Mouse (Mus musculus): ENCODE measurements around the gene Preb. TPM values are rescaled to one million over a fixed set of nuclear protein-coding genes. Genes with fewer than 3 reads are reported as not detected.

Gene Preb
- polyA plus RNA-seq, 1 experiment from 2014 or later, result 222 TPM

- Histone ChIP-seq H3K4me1 (ENCODE audit: control insufficient read depth, insufficient read depth, low read length) (peaks cover 20% of the 10 kb centered on the region), H3K4me2 (ENCODE audit: low read depth, low read length) (peak overlapping the region; percentile 94), H3K9ac (ENCODE audit: low read depth, low read length) (peak overlapping the region; percentile 79), H3K27me3 (replicated peaks; ENCODE audit: control insufficient read depth, insufficient read depth, low read length) (no peaks in the 10 kb centered on the region), H3K9me3 (ENCODE audit: control insufficient read depth, low read length) (no peaks in the 10 kb centered on the region), H3K4me3 (ENCODE audit: low read length) (peak overlapping the region; percentile 63), H3K27ac (ENCODE audit: low read length) (peak overlapping the region; percentile 94), H3K36me3 (ENCODE audit: control insufficient read depth, insufficient read depth, low read length) (peaks cover 17% of the 10 kb centered on the region)
- peak; percentile 84 for ATAC-seq
- under 1% methylated on average over 31 of the region's 31 CpGs for WGBS
Measured at GRCm38 (mm10) chr5:30949654-30950326, 10.4 kb downstream of the Preb start.

GRCm38 (mm10) chr5:30948620-30949019 is 11.5 kb downstream of the Preb start:
- no peaks in the 10 kb centered on the region for H3K27me3 ChIP-seq (replicated peaks; ENCODE audit: control insufficient read depth, insufficient read depth, low read length)
- H3K27ac ChIP-seq (ENCODE audit: low read length), result peak overlapping the region; percentile 94

GRCm38 (mm10) chr5:30944956-30945781 is 15.0 kb downstream of the Preb start, which contains the start of gene Cgref1:
TSS of gene Cgref1 (minus strand) at chr5:30945591.
- peaks cover 16% of the 10 kb centered on the region for H3K4me1 ChIP-seq (ENCODE audit: control insufficient read depth, insufficient read depth, low read length)
- peak within 1 kb of the TSS; percentile 76 for H3K9ac ChIP-seq (ENCODE audit: low read depth, low read length)
- peak within 1 kb of the TSS; percentile 90 for H3K4me2 ChIP-seq (ENCODE audit: low read depth, low read length)
- peak within 1 kb of the TSS; percentile 55 for H3K4me3 ChIP-seq (ENCODE audit: low read length)
- no peaks in the 10 kb centered on the region for H3K36me3 ChIP-seq (ENCODE audit: control insufficient read depth, insufficient read depth, low read length)
- peak; percentile 77 for ATAC-seq
- WGBS, result 6% methylated on average over 44 of the region's 44 CpGs
- H3K27me3 ChIP-seq (replicated peaks; ENCODE audit: control insufficient read depth, insufficient read depth, low read length), result no peaks in the 10 kb centered on the region
- H3K9me3 ChIP-seq (ENCODE audit: control insufficient read depth, low read length), result no peaks in the 10 kb centered on the region
- H3K27ac ChIP-seq (ENCODE audit: low read length), result peak within 1 kb of the TSS; percentile 82

More at GRCm38 (mm10) chr5:30948620-30949019, 11.5 kb downstream of the Preb start:
- Histone ChIP-seq H3K9me3 (ENCODE audit: control insufficient read depth, low read length) (no peaks in the 10 kb centered on the region), H3K4me2 (ENCODE audit: low read depth, low read length) (peak overlapping the region; percentile 94), H3K36me3 (ENCODE audit: control insufficient read depth, insufficient read depth, low read length) (peaks cover 9% of the 10 kb centered on the region; the same call in 1 of the 2 replicates), H3K9ac (ENCODE audit: low read depth, low read length) (peak overlapping the region; percentile 79), H3K4me3 (ENCODE audit: low read length) (no peak overlapping the region), H3K4me1 (ENCODE audit: control insufficient read depth, insufficient read depth, low read length) (peaks cover 20% of the 10 kb centered on the region)
- peak; percentile 62 for ATAC-seq
- whole genome bisulfite sequencing, result 62% methylated on average over 5 of the region's 5 CpGs

GRCm38 (mm10) chr5:30944344-30944743 is 15.8 kb downstream of the Preb start:
- 89% methylated on average over 6 of the region's 6 CpGs for WGBS

GRCm38 (mm10) chr5:30943004-30943403 is 17.2 kb downstream of the Preb start:
- Histone ChIP-seq H3K27ac (ENCODE audit: low read length) (no peak overlapping the region), H3K9me3 (ENCODE audit: control insufficient read depth, low read length) (no peaks in the 10 kb centered on the region), H3K36me3 (ENCODE audit: control insufficient read depth, insufficient read depth, low read length) (no peaks in the 10 kb centered on the region), H3K27me3 (replicated peaks; ENCODE audit: control insufficient read depth, insufficient read depth, low read length) (no peaks in the 10 kb centered on the region), H3K4me2 (ENCODE audit: low read depth, low read length) (no peak overlapping the region), H3K4me1 (ENCODE audit: control insufficient read depth, insufficient read depth, low read length) (peaks cover 10% of the 10 kb centered on the region), H3K4me3 (ENCODE audit: low read length) (no peak overlapping the region), H3K9ac (ENCODE audit: low read depth, low read length) (no peak overlapping the region)
- WGBS, result 92% methylated on average over 2 of the region's 2 CpGs
- no peak for ATAC-seq

More at GRCm38 (mm10) chr5:30944344-30944743, 15.8 kb downstream of the Preb start:
- H3K27me3 ChIP-seq (replicated peaks; ENCODE audit: control insufficient read depth, insufficient read depth, low read length), result no peaks in the 10 kb centered on the region
- H3K36me3 ChIP-seq (ENCODE audit: control insufficient read depth, insufficient read depth, low read length), result no peaks in the 10 kb centered on the region
- no peak for ATAC-seq
- H3K4me2 ChIP-seq (ENCODE audit: low read depth, low read length), result peak overlapping the region; percentile 90
- peak overlapping the region; percentile 55 for H3K4me3 ChIP-seq (ENCODE audit: low read length)
- H3K27ac ChIP-seq (ENCODE audit: low read length), result no peak overlapping the region
- H3K4me1 ChIP-seq (ENCODE audit: control insufficient read depth, insufficient read depth, low read length), result peaks cover 16% of the 10 kb centered on the region
- no peaks in the 10 kb centered on the region for H3K9me3 ChIP-seq (ENCODE audit: control insufficient read depth, low read length)
- peak overlapping the region; percentile 76; the same call in 1 of the 2 replicates for H3K9ac ChIP-seq (ENCODE audit: low read depth, low read length)

- Histone ChIP-seq H3K27me3 (replicated peaks; ENCODE audit: control insufficient read depth, insufficient read depth, low read length) (no peaks in the 10 kb centered on the region), H3K4me3 (ENCODE audit: low read length) (no peak overlapping the region), H3K4me1 (ENCODE audit: control insufficient read depth, insufficient read depth, low read length) (no peaks in the 10 kb centered on the region), H3K27ac (ENCODE audit: low read length) (no peak overlapping the region), H3K36me3 (ENCODE audit: control insufficient read depth, insufficient read depth, low read length) (no peaks in the 10 kb centered on the region), H3K9me3 (ENCODE audit: control insufficient read depth, low read length) (no peaks in the 10 kb centered on the region), H3K9ac (ENCODE audit: low read depth, low read length) (no peak overlapping the region), H3K4me2 (ENCODE audit: low read depth, low read length) (no peak overlapping the region)
- WGBS, result 89% methylated on average over 5 of the region's 5 CpGs
- ATAC-seq, result no peak
Measured at GRCm38 (mm10) chr5:30934725-30935461, 25.3 kb downstream of the Preb start.

- no peak for ATAC-seq
- no peak overlapping the region for H3K27ac ChIP-seq (ENCODE audit: low read length)
- no peak overlapping the region for H3K4me3 ChIP-seq (ENCODE audit: low read length)
- H3K4me2 ChIP-seq (ENCODE audit: low read depth, low read length), result no peak overlapping the region
- no peaks in the 10 kb centered on the region for H3K9me3 ChIP-seq (ENCODE audit: control insufficient read depth, low read length)
- H3K4me1 ChIP-seq (ENCODE audit: control insufficient read depth, insufficient read depth, low read length), result no peaks in the 10 kb centered on the region
- WGBS, result 71% methylated on average over 5 of the region's 5 CpGs
- H3K36me3 ChIP-seq (ENCODE audit: control insufficient read depth, insufficient read depth, low read length), result no peaks in the 10 kb centered on the region
- H3K9ac ChIP-seq (ENCODE audit: low read depth, low read length), result no peak overlapping the region
- H3K27me3 ChIP-seq (replicated peaks; ENCODE audit: control insufficient read depth, insufficient read depth, low read length), result no peaks in the 10 kb centered on the region
Measured at GRCm38 (mm10) chr5:30933705-30934104, 26.5 kb downstream of the Preb start.

- no peak overlapping the region for H3K27ac ChIP-seq (ENCODE audit: low read length)
- WGBS, result 90% methylated on average over 4 of the region's 4 CpGs
- H3K4me2 ChIP-seq (ENCODE audit: low read depth, low read length), result no peak overlapping the region
- no peaks in the 10 kb centered on the region for H3K4me1 ChIP-seq (ENCODE audit: control insufficient read depth, insufficient read depth, low read length)
- no peaks in the 10 kb centered on the region for H3K27me3 ChIP-seq (replicated peaks; ENCODE audit: control insufficient read depth, insufficient read depth, low read length)
- no peak for ATAC-seq
- no peak overlapping the region for H3K9ac ChIP-seq (ENCODE audit: low read depth, low read length)
- H3K9me3 ChIP-seq (ENCODE audit: control insufficient read depth, low read length), result no peaks in the 10 kb centered on the region
- H3K4me3 ChIP-seq (ENCODE audit: low read length), result no peak overlapping the region
- H3K36me3 ChIP-seq (ENCODE audit: control insufficient read depth, insufficient read depth, low read length), result no peaks in the 10 kb centered on the region
Measured at GRCm38 (mm10) chr5:30931378-30931777, 28.8 kb downstream of the Preb start.

GRCm38 (mm10) chr5:30930846-30931245 is 29.3 kb downstream of the Preb start:
- Histone ChIP-seq H3K27ac (ENCODE audit: low read length) (no peak overlapping the region), H3K4me2 (ENCODE audit: low read depth, low read length) (no peak overlapping the region), H3K27me3 (replicated peaks; ENCODE audit: control insufficient read depth, insufficient read depth, low read length) (no peaks in the 10 kb centered on the region), H3K9me3 (ENCODE audit: control insufficient read depth, low read length) (no peaks in the 10 kb centered on the region), H3K4me3 (ENCODE audit: low read length) (no peak overlapping the region), H3K9ac (ENCODE audit: low read depth, low read length) (no peak overlapping the region), H3K36me3 (ENCODE audit: control insufficient read depth, insufficient read depth, low read length) (no peaks in the 10 kb centered on the region), H3K4me1 (ENCODE audit: control insufficient read depth, insufficient read depth, low read length) (no peaks in the 10 kb centered on the region)
- no peak for ATAC-seq
- WGBS, result 81% methylated on average over 6 of the region's 6 CpGs
